ENCODE assay signal across 22 mouse cellular contexts in genomic region chr1:179813385-179813784, GRCm38 (mm10). TPM values are rescaled to one million over a fixed set of nuclear protein-coding genes. Genes with fewer than 3 reads are reported as not detected.
"Had no signal": no experiment of that assay in that cellular context is flagged by ENCODE, and none has a peak within 500 bp of the region (broad histone marks: within the 10 kb centered on the region; RNA-seq: fewer than 3 reads in every experiment).

No protein-coding gene starts in this region.

- H3K4me3 ChIP-seq: left cerebral cortex, adult 2 months; lung, embryonic 15.5 days; midbrain, embryonic 10.5 days; midbrain, embryonic 13.5 days had no signal

- H3K27ac ChIP-seq: kidney, postnatal 0 days; left cerebral cortex, adult 2 months; lung, embryonic 15.5 days; midbrain, embryonic 10.5 days; midbrain, embryonic 13.5 days had no signal

- H3K4me2 ChIP-seq: lung, embryonic 15.5 days; midbrain, embryonic 13.5 days had no signal

- H3K27me3 ChIP-seq: lung, embryonic 15.5 days; midbrain, embryonic 13.5 days had no signal

- H3K36me3 ChIP-seq: lung, embryonic 15.5 days; midbrain, embryonic 10.5 days; midbrain, embryonic 13.5 days had no signal

- ATAC-seq: intestine, postnatal 0 days; midbrain, embryonic 13.5 days had no signal

- H3K9ac ChIP-seq: lung, embryonic 15.5 days; midbrain, embryonic 13.5 days had no signal

- DNase-seq: kidney, adult 2 months; kidney, postnatal 36 days; layer of hippocampus, postnatal 36 days; lung, adult 18-20 months; lung, postnatal 10 days; lung, postnatal 36 days; right cerebral cortex, postnatal 14 days; spleen, adult 18-20 months; thymus, adult 2 months; thymus, postnatal 14 days; thymus, postnatal 4 days had no signal

- H3K9me3 ChIP-seq: lung, embryonic 15.5 days; midbrain, embryonic 10.5 days had no signal

- H3K4me1 ChIP-seq: lung, embryonic 15.5 days; midbrain, embryonic 10.5 days; midbrain, embryonic 13.5 days had no signal

RNA-seq across cellular contexts. Expression of gene Gm10518, which starts 10.2 kb away (rescaled TPM):
- total RNA-seq: layer of hippocampus, postnatal 10 days; layer of hippocampus, postnatal 36 days; left cerebral cortex, postnatal 10 days; left cerebral cortex, postnatal 36 days; midbrain, postnatal 0 days had no signal
- polyA plus RNA-seq: intestine, postnatal 0 days; kidney, adult 2 months; kidney, postnatal 0 days; limb, embryonic 14.5 days; lung, embryonic 15.5 days; midbrain, postnatal 0 days; thymus, adult 2 months had no signal
